Mouse (Mus musculus) mature B cell (primary cell): ENCODE results near the gene Krt77.

Source experiments
- in situ Hi-C: fragments of 300-500 bp; cut with MboI; formaldehyde crosslinking; loops from 2 replicates; pipeline ENCODE4 v1.14.3; 2019

Gene Krt77

GRCm38 (mm10) chr15:101869431-101869830 lies at the start of gene Krt77:
Gene Krt77, minus strand, starts transcription at chr15:101869705.
- in situ Hi-C loops = no loop called here

GRCm38 (mm10) chr15:101916072-101916471 lies 46.6 kb upstream of the Krt77 start:
- in situ Hi-C loops = no loop called here

- in situ Hi-C loops = no loop called here
Measured at GRCm38 (mm10) chr15:101904849-101905248, 35.3 kb upstream of the Krt77 start.

- in situ Hi-C loops = no loop called here
Measured at GRCm38 (mm10) chr15:101902171-101903149, 33.0 kb upstream of the Krt77 start.

- in situ Hi-C loops = no loop called here
Measured at GRCm38 (mm10) chr15:101895216-101895615, 25.7 kb upstream of the Krt77 start.

- in situ Hi-C loops = no loop called here
Measured at GRCm38 (mm10) chr15:101892820-101893219, 23.3 kb upstream of the Krt77 start, which contains the start of gene Krt76. Gene Krt76, minus strand, starts transcription at chr15:101892920.

- in situ Hi-C loops = no loop called here
Measured at GRCm38 (mm10) chr15:101879776-101880175, 10.3 kb upstream of the Krt77 start.

GRCm38 (mm10) chr15:101878041-101878440 lies 8.5 kb upstream of the Krt77 start:
- in situ Hi-C loops = no loop called here

- in situ Hi-C loops = no loop called here
Measured at GRCm38 (mm10) chr15:101874383-101874782, 4.9 kb upstream of the Krt77 start.

GRCm38 (mm10) chr15:101873231-101873630 lies 3.7 kb upstream of the Krt77 start:
- in situ Hi-C loops = no loop called here

GRCm38 (mm10) chr15:101866754-101867153 lies 2.8 kb downstream of the Krt77 start:
- in situ Hi-C loops = no loop called here

GRCm38 (mm10) chr15:101860421-101861130 lies 8.9 kb downstream of the Krt77 start:
- in situ Hi-C loops = no loop called here

GRCm38 (mm10) chr15:101859735-101860170 lies 9.8 kb downstream of the Krt77 start:
- in situ Hi-C loops = no loop called here

- in situ Hi-C loops = no loop called here
Measured at GRCm38 (mm10) chr15:101858673-101859425, 10.7 kb downstream of the Krt77 start.

GRCm38 (mm10) chr15:101856696-101857095 lies 12.8 kb downstream of the Krt77 start:
- in situ Hi-C loops = no loop called here

- in situ Hi-C loops = no loop called here
Measured at GRCm38 (mm10) chr15:101855732-101856131, 13.8 kb downstream of the Krt77 start.

GRCm38 (mm10) chr15:101854294-101854693 lies 15.2 kb downstream of the Krt77 start:
- in situ Hi-C loops = no loop called here

GRCm38 (mm10) chr15:101852571-101852970 lies 16.9 kb downstream of the Krt77 start:
- in situ Hi-C loops = no loop called here

- in situ Hi-C loops = no loop called here
Measured at GRCm38 (mm10) chr15:101850694-101851093, 18.8 kb downstream of the Krt77 start, which contains the start of gene Krt1. Gene Krt1, minus strand, starts transcription at chr15:101850794.

GRCm38 (mm10) chr15:101845971-101846403 lies 23.5 kb downstream of the Krt77 start:
- in situ Hi-C loops = no loop called here

GRCm38 (mm10) chr15:101843192-101843591 lies 26.3 kb downstream of the Krt77 start:
- in situ Hi-C loops = no loop called here
